Mouse (Mus musculus): ENCODE measurements at regions not wholly inside any gene's neighbourhood (a gene's known extent, or its start where the extent isn't known, plus 50 kb on each side); places are given as distances from the start of the nearest gene placed in this dataset.

DNA sequence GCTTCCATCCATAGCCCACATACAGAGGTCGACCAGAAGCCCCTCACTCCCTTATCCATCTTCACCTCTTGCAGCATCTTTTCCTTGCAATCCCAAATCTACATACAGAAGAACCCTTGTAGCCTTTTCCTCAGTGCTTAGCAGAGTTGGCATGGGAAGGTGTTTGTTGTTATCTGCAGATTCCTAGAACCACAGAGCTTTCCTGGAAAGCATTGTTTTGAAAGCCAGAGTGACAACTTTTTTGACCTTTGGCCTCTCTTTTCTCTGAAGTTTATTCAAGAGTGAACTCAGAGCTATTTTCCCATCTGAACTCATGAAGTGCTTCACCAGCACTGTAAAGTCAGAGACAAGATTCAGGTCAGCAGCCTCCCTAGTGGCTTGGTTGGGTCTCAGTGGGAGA lies 209.7 kb upstream of the Foxq1 start:
- no peaks in the 10 kb centered on the region for H3K4me1 ChIP-seq (ENCODE audit: control insufficient read depth, insufficient read depth, low read length)
- H3K4me2 ChIP-seq (replicated peaks; ENCODE audit: low read depth, low read length): no peak overlapping the region
- no peak overlapping the region for H3K27ac ChIP-seq (ENCODE audit: low read depth, low read length)
- H3K27me3 ChIP-seq (ENCODE audit: control insufficient read depth, insufficient read depth, low read length): no peaks in the 10 kb centered on the region
- no peak for ATAC-seq (ENCODE audit: low FRiP score, low TSS enrichment)
- no peak overlapping the region for H3K4me3 ChIP-seq (ENCODE audit: low read length)
- 75% methylated on average over 1 of the region's 1 CpGs for WGBS
- no peaks in the 10 kb centered on the region for H3K36me3 ChIP-seq (ENCODE audit: control insufficient read depth, insufficient read depth, low read length)
- no peak overlapping the region for H3K9ac ChIP-seq (ENCODE audit: low read depth, low read length)
- peaks cover 4% of the 10 kb centered on the region; the same call in 1 of the 2 replicates for H3K9me3 ChIP-seq (ENCODE audit: control insufficient read depth, low read length)

DNA sequence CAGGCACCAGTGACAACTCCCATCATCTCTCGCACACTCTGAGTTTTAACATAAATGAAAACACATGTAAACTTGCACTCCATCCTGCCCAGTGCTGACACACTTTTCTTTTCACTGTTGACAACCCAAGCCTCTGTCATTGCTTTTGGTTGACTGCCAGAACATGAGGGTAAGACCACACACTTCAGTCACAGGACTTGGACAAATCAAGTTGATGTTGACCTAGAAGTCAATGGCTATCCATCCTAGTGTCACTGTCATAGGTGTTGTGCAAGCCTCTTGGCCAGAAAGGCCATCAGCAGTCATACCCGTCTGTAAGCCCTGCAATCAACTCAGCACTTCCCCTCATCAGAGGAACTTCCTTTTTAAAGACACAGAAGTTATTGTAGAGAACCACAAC lies 208.9 kb upstream of the Foxq1 start:
- H3K4me3 ChIP-seq (ENCODE audit: low read length): no peak overlapping the region
- no peak overlapping the region for H3K4me2 ChIP-seq (replicated peaks; ENCODE audit: low read depth, low read length)
- peaks cover 4% of the 10 kb centered on the region; the same call in 1 of the 2 replicates for H3K9me3 ChIP-seq (ENCODE audit: control insufficient read depth, low read length)
- no peak for ATAC-seq (ENCODE audit: low FRiP score, low TSS enrichment)
- no peaks in the 10 kb centered on the region for H3K36me3 ChIP-seq (ENCODE audit: control insufficient read depth, insufficient read depth, low read length)
- H3K4me1 ChIP-seq (ENCODE audit: control insufficient read depth, insufficient read depth, low read length): no peaks in the 10 kb centered on the region
- 69% methylated on average over 2 of the region's 2 CpGs for WGBS
- H3K9ac ChIP-seq (ENCODE audit: low read depth, low read length): no peak overlapping the region
- no peaks in the 10 kb centered on the region for H3K27me3 ChIP-seq (ENCODE audit: control insufficient read depth, insufficient read depth, low read length)
- no peak overlapping the region for H3K27ac ChIP-seq (ENCODE audit: low read depth, low read length)

DNA sequence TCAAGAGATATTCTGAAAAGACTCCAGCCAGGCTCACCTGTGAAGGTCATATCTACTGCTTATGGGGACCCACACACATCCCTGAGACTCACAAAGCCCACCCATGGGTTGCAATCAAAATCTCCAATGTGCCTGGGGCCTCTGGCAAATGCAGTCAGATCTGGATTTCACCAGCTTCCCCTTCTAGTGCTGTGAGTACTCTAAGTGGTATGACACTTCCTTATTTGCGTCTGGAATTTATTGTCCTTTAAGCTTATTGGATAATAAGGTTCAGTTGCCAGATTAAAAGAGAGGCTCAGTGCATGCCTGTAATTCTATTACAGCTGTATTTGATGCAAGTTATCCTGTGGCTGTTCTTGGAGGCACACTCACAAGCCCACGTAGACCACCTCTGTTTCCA lies 206.3 kb upstream of the Foxq1 start:
- Histone ChIP-seq H3K4me3 (ENCODE audit: low read length) (no peak overlapping the region), H3K27me3 (ENCODE audit: control insufficient read depth, insufficient read depth, low read length) (no peaks in the 10 kb centered on the region), H3K4me2 (replicated peaks; ENCODE audit: low read depth, low read length) (no peak overlapping the region), H3K4me1 (ENCODE audit: control insufficient read depth, insufficient read depth, low read length) (no peaks in the 10 kb centered on the region), H3K9ac (ENCODE audit: low read depth, low read length) (no peak overlapping the region), H3K27ac (ENCODE audit: low read depth, low read length) (no peak overlapping the region), H3K9me3 (ENCODE audit: control insufficient read depth, low read length) (peaks cover 4% of the 10 kb centered on the region; the same call in 1 of the 2 replicates), H3K36me3 (ENCODE audit: control insufficient read depth, insufficient read depth, low read length) (no peaks in the 10 kb centered on the region)
- WGBS: 71% methylated on average over 2 of the region's 2 CpGs
- 0 out of 2 replicates have a peak, but pooled peaks have one; percentile 32 for ATAC-seq (ENCODE audit: low FRiP score, low TSS enrichment)

DNA sequence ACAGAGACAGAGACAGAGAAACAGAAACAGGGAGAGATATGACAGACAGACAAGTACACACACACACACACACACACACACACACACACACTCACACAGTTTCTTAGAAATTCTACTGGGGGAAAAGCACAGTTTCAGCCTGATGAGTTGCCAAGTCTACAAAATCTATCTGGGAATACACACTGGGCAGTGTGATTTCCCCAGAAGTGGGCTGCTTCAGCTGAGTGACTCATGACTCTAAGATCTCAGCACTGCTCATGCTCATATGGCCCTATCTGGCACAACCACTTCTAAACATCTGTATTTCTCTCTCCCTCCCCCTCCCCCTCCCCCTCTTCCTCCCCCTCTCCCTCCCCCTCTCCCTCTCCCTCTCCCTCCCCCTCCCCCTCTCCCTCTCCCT lies 204.5 kb upstream of the Foxq1 start:
- H3K36me3 ChIP-seq (ENCODE audit: control insufficient read depth, insufficient read depth, low read length): no peaks in the 10 kb centered on the region
- H3K9me3 ChIP-seq (ENCODE audit: control insufficient read depth, low read length): no peaks in the 10 kb centered on the region
- H3K4me1 ChIP-seq (ENCODE audit: control insufficient read depth, insufficient read depth, low read length): no peaks in the 10 kb centered on the region
- no peaks in the 10 kb centered on the region for H3K27me3 ChIP-seq (ENCODE audit: control insufficient read depth, insufficient read depth, low read length)
- no peak overlapping the region for H3K4me2 ChIP-seq (replicated peaks; ENCODE audit: low read depth, low read length)
- no peak overlapping the region for H3K27ac ChIP-seq (ENCODE audit: low read depth, low read length)
- no peak for ATAC-seq (ENCODE audit: low FRiP score, low TSS enrichment)
- no peak overlapping the region for H3K9ac ChIP-seq (ENCODE audit: low read depth, low read length)
- no peak overlapping the region for H3K4me3 ChIP-seq (ENCODE audit: low read length)

DNA sequence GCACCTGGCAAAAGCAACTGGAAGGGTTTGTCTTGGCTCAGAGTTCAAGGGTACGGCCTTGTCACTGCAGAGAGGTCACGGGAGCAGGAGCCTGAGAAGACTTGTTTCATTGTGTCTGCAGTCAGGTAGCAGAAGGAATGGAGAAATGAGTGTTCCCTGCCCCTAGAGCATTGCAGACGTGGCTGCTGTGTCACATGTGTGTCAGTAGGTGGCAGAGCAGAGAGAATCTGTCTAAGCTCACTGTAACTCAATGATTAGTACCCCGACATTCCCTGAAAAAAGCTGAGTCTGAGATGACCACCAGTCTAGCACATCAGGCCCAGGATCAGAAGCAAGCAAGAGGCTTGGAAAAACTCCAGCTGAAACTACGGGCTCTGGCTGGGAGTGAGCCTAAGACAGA lies 203.1 kb upstream of the Foxq1 start:
- ATAC-seq (ENCODE audit: low FRiP score, low TSS enrichment): no peak
- Histone ChIP-seq H3K9ac (ENCODE audit: low read depth, low read length) (no peak overlapping the region), H3K27me3 (ENCODE audit: control insufficient read depth, insufficient read depth, low read length) (no peaks in the 10 kb centered on the region), H3K9me3 (ENCODE audit: control insufficient read depth, low read length) (no peaks in the 10 kb centered on the region), H3K27ac (ENCODE audit: low read depth, low read length) (no peak overlapping the region), H3K4me1 (ENCODE audit: control insufficient read depth, insufficient read depth, low read length) (no peaks in the 10 kb centered on the region), H3K4me3 (ENCODE audit: low read length) (no peak overlapping the region), H3K36me3 (ENCODE audit: control insufficient read depth, insufficient read depth, low read length) (no peaks in the 10 kb centered on the region), H3K4me2 (replicated peaks; ENCODE audit: low read depth, low read length) (no peak overlapping the region)
- 74% methylated on average over 5 of the region's 5 CpGs for WGBS

DNA sequence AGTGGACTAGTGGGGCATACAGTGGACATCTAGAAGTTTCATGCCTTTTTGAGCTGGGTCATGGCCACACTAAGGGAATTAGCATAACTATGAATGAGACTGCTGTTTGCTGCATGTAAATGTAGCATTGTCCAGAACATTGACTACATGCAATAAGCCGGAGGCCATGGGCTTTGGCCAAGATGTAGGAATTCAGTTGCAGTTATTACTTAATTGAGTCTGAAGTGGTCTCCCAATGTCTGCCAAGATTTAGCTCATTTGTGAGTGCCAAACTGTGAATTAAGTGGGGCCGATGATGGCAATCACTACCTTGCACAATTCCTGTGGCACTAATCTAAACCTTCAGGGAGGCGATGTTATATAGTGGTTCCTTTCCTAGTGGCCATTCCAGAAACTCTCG lies 196.6 kb upstream of the Foxq1 start:
- Histone ChIP-seq H3K36me3 (ENCODE audit: control insufficient read depth, insufficient read depth, low read length) (no peaks in the 10 kb centered on the region), H3K4me3 (ENCODE audit: low read length) (no peak overlapping the region), H3K9ac (ENCODE audit: low read depth, low read length) (no peak overlapping the region), H3K27me3 (ENCODE audit: control insufficient read depth, insufficient read depth, low read length) (no peaks in the 10 kb centered on the region), H3K27ac (ENCODE audit: low read depth, low read length) (no peak overlapping the region), H3K4me1 (ENCODE audit: control insufficient read depth, insufficient read depth, low read length) (no peaks in the 10 kb centered on the region), H3K9me3 (ENCODE audit: control insufficient read depth, low read length) (no peaks in the 10 kb centered on the region), H3K4me2 (replicated peaks; ENCODE audit: low read depth, low read length) (no peak overlapping the region)
- WGBS: 93% methylated on average over 4 of the region's 4 CpGs
- no peak for ATAC-seq (ENCODE audit: low FRiP score, low TSS enrichment)

DNA sequence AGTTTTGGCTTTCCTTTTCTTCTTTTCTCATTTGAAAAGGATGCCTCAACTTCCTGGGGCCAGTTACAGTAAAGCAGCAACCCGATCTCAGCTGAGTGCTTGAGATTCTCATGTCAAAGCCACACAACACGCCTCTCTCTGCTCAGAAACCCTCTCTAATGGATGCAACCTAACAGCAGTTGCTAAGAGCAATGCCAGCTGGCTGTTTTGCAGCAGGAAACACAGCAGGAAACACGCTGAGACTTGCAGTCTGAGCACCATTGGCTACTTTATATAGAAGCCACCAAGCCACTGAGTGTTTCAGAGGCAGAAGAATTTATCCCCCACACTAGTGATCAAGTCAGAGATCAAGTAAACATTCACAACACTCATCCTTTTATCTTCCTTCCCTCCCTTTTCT lies 193.5 kb upstream of the Foxq1 start:
- Histone ChIP-seq H3K27ac (ENCODE audit: low read depth, low read length) (no peak overlapping the region), H3K9ac (ENCODE audit: low read depth, low read length) (no peak overlapping the region), H3K4me3 (ENCODE audit: low read length) (no peak overlapping the region), H3K4me2 (replicated peaks; ENCODE audit: low read depth, low read length) (no peak overlapping the region), H3K27me3 (ENCODE audit: control insufficient read depth, insufficient read depth, low read length) (no peaks in the 10 kb centered on the region), H3K36me3 (ENCODE audit: control insufficient read depth, insufficient read depth, low read length) (no peaks in the 10 kb centered on the region), H3K4me1 (ENCODE audit: control insufficient read depth, insufficient read depth, low read length) (no peaks in the 10 kb centered on the region), H3K9me3 (ENCODE audit: control insufficient read depth, low read length) (no peaks in the 10 kb centered on the region)
- ATAC-seq (ENCODE audit: low FRiP score, low TSS enrichment): no peak; the same call in 1 of the 2 replicates
- WGBS: 15% methylated on average over 3 of the region's 3 CpGs

DNA sequence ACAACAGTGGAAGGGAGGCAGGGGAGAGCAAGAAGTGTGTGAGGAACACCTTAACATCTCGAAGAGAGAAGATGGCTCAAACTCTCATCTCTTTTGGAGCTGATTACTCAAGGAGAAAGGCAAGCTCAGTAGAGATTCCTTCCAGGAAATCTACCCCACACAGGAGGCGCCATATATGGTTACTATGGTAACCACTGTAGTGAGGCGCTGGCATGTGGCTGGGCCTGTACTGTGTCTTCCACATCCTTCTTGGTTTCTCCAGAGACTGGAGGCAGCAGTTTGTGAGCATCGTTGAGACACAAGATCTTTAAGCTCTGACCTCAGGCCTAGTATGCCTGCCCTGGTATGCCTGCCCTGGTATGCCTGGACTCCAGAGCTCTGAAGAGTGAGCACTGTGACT lies 191.6 kb upstream of the Foxq1 start:
- no peak overlapping the region for H3K9ac ChIP-seq (ENCODE audit: low read depth, low read length)
- no peak for ATAC-seq (ENCODE audit: low FRiP score, low TSS enrichment)
- WGBS: 76% methylated on average over 4 of the region's 4 CpGs
- H3K36me3 ChIP-seq (ENCODE audit: control insufficient read depth, insufficient read depth, low read length): no peaks in the 10 kb centered on the region
- no peaks in the 10 kb centered on the region for H3K4me1 ChIP-seq (ENCODE audit: control insufficient read depth, insufficient read depth, low read length)
- no peak overlapping the region for H3K27ac ChIP-seq (ENCODE audit: low read depth, low read length)
- H3K4me2 ChIP-seq (replicated peaks; ENCODE audit: low read depth, low read length): no peak overlapping the region
- H3K27me3 ChIP-seq (ENCODE audit: control insufficient read depth, insufficient read depth, low read length): no peaks in the 10 kb centered on the region
- no peaks in the 10 kb centered on the region for H3K9me3 ChIP-seq (ENCODE audit: control insufficient read depth, low read length)
- no peak overlapping the region for H3K4me3 ChIP-seq (ENCODE audit: low read length)

DNA sequence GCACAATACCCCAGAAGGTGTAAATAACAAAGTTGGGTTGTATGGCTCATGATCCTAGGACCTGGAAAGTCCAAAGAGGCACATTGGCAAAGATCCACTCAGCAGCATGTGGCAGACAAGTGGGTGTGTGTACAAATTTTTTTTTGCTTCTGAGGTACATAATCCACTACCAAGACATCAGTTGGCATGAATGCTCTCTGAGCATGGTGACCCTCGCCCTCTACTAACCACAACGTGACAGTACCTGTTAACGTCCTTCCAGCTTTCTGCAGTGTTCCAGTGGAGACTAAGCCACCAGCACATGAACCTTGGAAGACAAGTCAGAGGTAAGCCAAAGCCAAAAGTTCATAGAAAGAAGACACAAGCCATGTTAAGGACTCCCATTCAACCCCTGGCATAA lies 188.7 kb upstream of the Foxq1 start:
- WGBS: 89% methylated on average over 3 of the region's 3 CpGs

DNA sequence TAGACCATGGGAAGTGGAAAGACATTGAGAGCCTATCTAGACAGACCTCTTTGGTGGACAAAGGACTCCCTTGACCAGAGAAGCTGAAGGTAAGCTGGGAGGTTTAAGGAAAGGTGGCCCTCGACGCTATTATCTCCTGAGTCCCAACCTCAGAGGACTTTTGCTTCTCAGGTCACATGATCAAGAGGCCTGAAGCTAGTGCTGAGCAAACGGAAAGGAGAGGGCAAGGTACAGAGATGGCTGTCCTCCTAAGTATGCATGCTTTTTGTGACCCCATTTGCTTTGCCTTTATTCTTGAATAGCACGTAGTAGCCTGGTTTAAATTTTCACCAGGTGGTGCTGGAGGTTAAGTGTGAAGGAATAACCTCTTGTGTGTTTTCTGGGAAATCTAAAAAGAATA lies 186.8 kb upstream of the Foxq1 start:
- H3K4me2 ChIP-seq (replicated peaks; ENCODE audit: low read depth, low read length): no peak overlapping the region
- H3K36me3 ChIP-seq (ENCODE audit: control insufficient read depth, insufficient read depth, low read length): no peaks in the 10 kb centered on the region
- no peaks in the 10 kb centered on the region for H3K27me3 ChIP-seq (ENCODE audit: control insufficient read depth, insufficient read depth, low read length)
- no peak overlapping the region for H3K27ac ChIP-seq (ENCODE audit: low read depth, low read length)
- H3K4me1 ChIP-seq (ENCODE audit: control insufficient read depth, insufficient read depth, low read length): peaks cover 6% of the 10 kb centered on the region; the same call in 1 of the 2 replicates
- 76% methylated on average over 4 of the region's 4 CpGs for WGBS
- no peak for ATAC-seq (ENCODE audit: low FRiP score, low TSS enrichment)
- H3K9me3 ChIP-seq (ENCODE audit: control insufficient read depth, low read length): no peaks in the 10 kb centered on the region
- H3K4me3 ChIP-seq (ENCODE audit: low read length): no peak overlapping the region
- H3K9ac ChIP-seq (ENCODE audit: low read depth, low read length): no peak overlapping the region

More for the DNA sequence above, 188.7 kb upstream of the Foxq1 start:
- Histone ChIP-seq H3K27ac (ENCODE audit: low read depth, low read length) (no peak overlapping the region), H3K36me3 (ENCODE audit: control insufficient read depth, insufficient read depth, low read length) (no peaks in the 10 kb centered on the region), H3K4me3 (ENCODE audit: low read length) (no peak overlapping the region), H3K9ac (ENCODE audit: low read depth, low read length) (no peak overlapping the region), H3K4me2 (replicated peaks; ENCODE audit: low read depth, low read length) (no peak overlapping the region), H3K27me3 (ENCODE audit: control insufficient read depth, insufficient read depth, low read length) (no peaks in the 10 kb centered on the region), H3K4me1 (ENCODE audit: control insufficient read depth, insufficient read depth, low read length) (peaks cover 6% of the 10 kb centered on the region; the same call in 1 of the 2 replicates), H3K9me3 (ENCODE audit: control insufficient read depth, low read length) (no peaks in the 10 kb centered on the region)
- ATAC-seq (ENCODE audit: low FRiP score, low TSS enrichment): no peak
